Comparison of ENCODE assay signal across 8 mouse cellular contexts in the genomic region with DNA sequence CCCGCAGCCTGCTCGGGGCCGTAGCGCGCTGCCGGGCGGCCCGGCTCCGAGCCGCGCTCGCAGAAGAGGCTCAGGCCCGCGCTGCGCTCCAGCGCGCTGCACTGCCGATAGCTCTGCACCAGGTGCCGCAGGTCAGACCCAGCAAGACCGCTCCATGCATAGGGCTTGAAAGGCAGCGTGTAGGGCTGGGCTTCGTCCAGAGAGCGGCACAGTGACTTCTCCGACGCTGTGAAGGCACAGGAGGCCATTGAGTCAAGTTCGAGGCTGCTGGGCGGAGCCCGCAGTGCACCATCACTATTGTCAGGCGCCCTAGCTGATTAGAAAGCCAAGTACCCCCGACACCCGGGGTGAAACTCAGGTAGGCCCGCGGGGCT. TPM values are rescaled to one million over a fixed set of nuclear protein-coding genes. Genes with fewer than 3 reads are reported as not detected.
A peak's percentile ranks its signal among the peaks of the same experiment; 100 is the strongest.
DNase-seq lines count a peak whose midpoint lies in the region; ATAC-seq and TF ChIP-seq lines count a peak whose summit lies in the region.

No protein-coding gene starts in this region.

- no peak for ATAC-seq in megakaryocyte, adult 5-6 weeks (ENCODE audit: poor library complexity, severe bottlenecking)
- no peak for ATAC-seq in embryonic facial prominence, embryonic 15.5 days (ENCODE audit: insufficient number of reproducible peaks, low FRiP score, low TSS enrichment, low read depth)
- no peak for ATAC-seq in intestine, postnatal 0 days
- peak; percentile 59; the same call in 1 of the 2 replicates for ATAC-seq in neural tube, embryonic 14.5 days (ENCODE audit: low read depth)
- ATAC-seq in inflammation-experienced regulatory T-cells, adult 6 months: no peak

- H3K4me3 ChIP-seq in megakaryocyte, embryonic 14.5 days (replicated peaks): peak overlapping the region; percentile 59
- peak overlapping the region; percentile 41 for H3K4me3 ChIP-seq in embryonic facial prominence, embryonic 15.5 days (replicated peaks)
- peak overlapping the region; percentile 40 for H3K4me3 ChIP-seq in intestine, postnatal 0 days (ENCODE audit: low read depth, low read length)
- peak overlapping the region; percentile 19 for H3K4me3 ChIP-seq in neural tube, embryonic 14.5 days (ENCODE audit: low read depth, low read length)

- H3K27me3 ChIP-seq in megakaryocyte, embryonic 14.5 days (replicated peaks): peaks cover 92% of the 10 kb centered on the region
- H3K27me3 ChIP-seq in embryonic facial prominence, embryonic 15.5 days: peaks cover 92% of the 10 kb centered on the region
- H3K27me3 ChIP-seq in intestine, postnatal 0 days (replicated peaks; ENCODE audit: control insufficient read depth, insufficient read depth, low read length): peaks cover 94% of the 10 kb centered on the region
- H3K27me3 ChIP-seq in neural tube, embryonic 14.5 days (ENCODE audit: control insufficient read depth, insufficient read depth, low read length): peaks cover 64% of the 10 kb centered on the region

- peak overlapping the region; percentile 68 for H3K4me2 ChIP-seq in embryonic facial prominence, embryonic 15.5 days (replicated peaks)
- H3K4me2 ChIP-seq in intestine, postnatal 0 days (replicated peaks; ENCODE audit: low read depth): peak overlapping the region; percentile 65
- H3K4me2 ChIP-seq in neural tube, embryonic 14.5 days (ENCODE audit: low read depth, low read length): peak overlapping the region; percentile 48

- intact Hi-C loops in gastrocnemius, postnatal 36 days (cut with DNase I): no loop called here

- H3K9me3 ChIP-seq in megakaryocyte, embryonic 14.5 days: peaks cover 9% of the 10 kb centered on the region; the same call in 1 of the 2 replicates
- no peaks in the 10 kb centered on the region for H3K9me3 ChIP-seq in embryonic facial prominence, embryonic 15.5 days (replicated peaks)
- H3K9me3 ChIP-seq in intestine, postnatal 0 days (ENCODE audit: control insufficient read depth): no peaks in the 10 kb centered on the region
- no peaks in the 10 kb centered on the region for H3K9me3 ChIP-seq in neural tube, embryonic 14.5 days (ENCODE audit: control insufficient read depth, low read length)

- peaks cover 49% of the 10 kb centered on the region for H3K4me1 ChIP-seq in megakaryocyte, embryonic 14.5 days
- H3K4me1 ChIP-seq in embryonic facial prominence, embryonic 15.5 days: peaks cover 53% of the 10 kb centered on the region
- H3K4me1 ChIP-seq in intestine, postnatal 0 days (replicated peaks; ENCODE audit: control insufficient read depth, insufficient read depth, low read length): peaks cover 8% of the 10 kb centered on the region; the same call in 1 of the 2 replicates
- peaks cover 9% of the 10 kb centered on the region for H3K4me1 ChIP-seq in neural tube, embryonic 14.5 days (ENCODE audit: control insufficient read depth, insufficient read depth, low read length)

- H3K9ac ChIP-seq in embryonic facial prominence, embryonic 15.5 days: 0 out of 2 replicates have a peak overlapping the region, but pooled peaks have one; percentile 16
- no peak overlapping the region for H3K9ac ChIP-seq in intestine, postnatal 0 days (ENCODE audit: low read depth, low read length)
- no peak overlapping the region for H3K9ac ChIP-seq in neural tube, embryonic 14.5 days (replicated peaks; ENCODE audit: low read depth, low read length)

- H3K36me3 ChIP-seq in megakaryocyte, embryonic 14.5 days (replicated peaks; ENCODE audit: low read length): no peaks in the 10 kb centered on the region
- H3K36me3 ChIP-seq in embryonic facial prominence, embryonic 15.5 days: no peaks in the 10 kb centered on the region
- H3K36me3 ChIP-seq in intestine, postnatal 0 days (ENCODE audit: control insufficient read depth, insufficient read depth): no peaks in the 10 kb centered on the region
- H3K36me3 ChIP-seq in neural tube, embryonic 14.5 days (ENCODE audit: control insufficient read depth, insufficient read depth, low read length): no peaks in the 10 kb centered on the region

- no peak overlapping the region for H3K27ac ChIP-seq in embryonic facial prominence, embryonic 15.5 days (replicated peaks)
- H3K27ac ChIP-seq in intestine, postnatal 0 days (ENCODE audit: low read depth, low read length): no peak overlapping the region
- H3K27ac ChIP-seq in neural tube, embryonic 14.5 days (ENCODE audit: low read depth, low read length): no peak overlapping the region

- DNase-seq in gastrocnemius, postnatal 36 days: no peak
- DNase-seq in adrenal gland, postnatal 25 days: no peak

- peak; percentile 31 for TF ChIP-seq CTCF in intestine, postnatal 0 days (IDR thresholded peaks at IDR 0.05; ENCODE audit: low read depth)

- 1% methylated on average over 33 of the region's 33 CpGs for WGBS in embryonic facial prominence, embryonic 15.5 days
- 2% methylated on average over 33 of the region's 33 CpGs for WGBS in intestine, postnatal 0 days
- under 1% methylated on average over 33 of the region's 33 CpGs for WGBS in neural tube, embryonic 14.5 days

RNA-seq across cellular contexts. Expression of a gene that starts 4.2 kb away (rescaled TPM):
- polyA plus RNA-seq in megakaryocyte, embryonic 14.5 days (2012; ENCODE audit: insufficient read depth, low replicate concordance): 2.7 TPM in 1 of 2 replicates, not detected in the other
- total RNA-seq in megakaryocyte, adult 5-6 weeks (2015): 1.0 and 3.6 TPM in 2 replicates
- total RNA-seq in megakaryocyte, adult 5-6 weeks (2017): 2.2 and 3.7 TPM in 2 replicates
- polyA plus RNA-seq in embryonic facial prominence, embryonic 15.5 days (2015; fragmentation: Nextera tagmentation; extraction: Ambion mirVana): 1.1 and 1.3 TPM in 2 replicates
- 0.37 and 0.38 TPM in 2 replicates for polyA plus RNA-seq in intestine, postnatal 0 days (2015; fragmentation: Nextera tagmentation; extraction: Ambion mirVana)
- not detected in 2 replicates for polyA plus RNA-seq in neural tube, embryonic 14.5 days (2014; fragmentation: Nextera tagmentation; extraction: Ambion mirVana)
- 1 to 10 TPM; 2.0 to 7.4 (median 5.5) TPM for polyA plus RNA-seq in inflammation-experienced regulatory T-cells, adult 6 months (2017; shearing (Covaris generic))
- under 1 TPM in 1 of 2 experiments, not detected in 1; 0.54 TPM for total RNA-seq in gastrocnemius, postnatal 36 days (2021)
- total RNA-seq in adrenal gland, postnatal 25 days (2021): not detected in 2 replicates
